Mouse (Mus musculus) lung, postnatal 25 days (tissue): Measurements from ENCODE around the gene Six5.

Experiments
- DNase-seq: peaks from one replicate; pipeline ENCODE4 v3.0.0; 2022; ENCODE audit warnings: low spot score

Six5 gene

DNA sequence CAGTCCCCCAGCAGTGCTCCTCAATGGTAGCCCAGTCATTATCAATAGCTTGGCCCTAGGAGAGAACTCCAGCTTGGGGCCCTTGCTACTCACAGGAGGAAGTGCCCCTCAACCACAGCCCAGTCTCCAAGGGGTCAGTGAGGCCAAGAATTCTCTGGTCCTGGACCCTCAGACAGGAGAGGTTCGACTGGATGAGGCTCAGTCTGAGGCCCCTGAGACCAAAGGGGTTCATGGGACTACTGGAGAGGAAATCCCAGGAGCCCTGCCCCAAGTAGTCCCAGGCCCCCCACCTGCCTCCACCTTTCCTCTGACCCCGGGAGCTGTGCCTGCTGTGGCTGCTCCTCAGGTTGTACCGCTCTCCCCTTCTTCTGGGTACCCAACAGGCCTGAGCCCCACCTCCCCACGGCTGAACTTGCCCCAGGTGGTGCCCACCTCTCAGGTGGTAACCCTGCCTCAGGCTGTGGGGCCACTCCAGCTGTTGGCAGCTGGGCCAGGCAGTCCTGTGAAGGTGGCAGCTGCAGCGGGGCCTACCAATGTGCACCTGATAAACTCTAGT lies 2.1 kb downstream of the Six5 start:
- DNase-seq: no peak

GRCm38 (mm10) chr7:19097217-19097616 lies 2.8 kb downstream of the Six5 start:
- no peak for DNase-seq

DNA sequence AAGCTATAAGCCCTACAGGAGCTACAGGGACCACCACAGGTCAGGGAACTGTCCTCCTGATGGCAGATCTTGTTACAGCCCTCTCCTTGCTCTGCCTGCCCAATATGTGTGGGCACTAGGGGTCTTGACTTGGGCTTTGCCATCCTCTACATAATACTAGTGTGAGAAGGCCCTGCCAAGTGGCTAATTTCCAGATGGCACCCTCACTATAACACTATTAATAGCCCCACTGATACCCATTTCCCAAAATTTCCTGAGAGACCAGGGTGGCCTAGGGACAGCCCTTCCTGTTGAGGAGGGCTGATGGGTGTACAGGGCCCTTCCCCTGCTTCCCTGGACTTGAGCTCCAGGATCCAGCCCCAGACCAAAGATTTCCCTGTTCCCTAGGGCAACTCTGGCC lies 3.5 kb downstream of the Six5 start:
- DNase-seq: no peak

- DNase-seq: no peak
These were observed 4.4 kb downstream of the Six5 start for GRCm38 (mm10) chr7:19098811-19099210.

DNA sequence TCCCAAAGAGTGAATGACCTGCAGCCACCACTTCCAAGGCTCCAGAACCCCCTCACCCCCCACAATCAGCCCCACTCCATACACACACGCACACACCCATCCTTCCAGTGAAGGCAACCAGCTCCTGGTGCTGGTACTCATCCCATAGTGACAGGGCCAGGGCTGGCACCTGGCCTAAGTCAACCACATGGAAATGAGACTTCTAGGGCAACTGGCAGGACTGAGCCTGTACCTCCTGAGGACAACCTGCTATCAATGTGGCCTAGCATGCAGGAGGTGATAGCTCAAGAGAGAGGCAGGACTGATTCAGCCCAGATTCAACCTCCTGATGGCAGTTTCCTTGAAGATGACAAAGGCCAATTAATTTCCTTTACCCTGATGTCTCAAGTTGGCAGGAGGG lies 5.9 kb downstream of the Six5 start:
- no peak for DNase-seq

DNA sequence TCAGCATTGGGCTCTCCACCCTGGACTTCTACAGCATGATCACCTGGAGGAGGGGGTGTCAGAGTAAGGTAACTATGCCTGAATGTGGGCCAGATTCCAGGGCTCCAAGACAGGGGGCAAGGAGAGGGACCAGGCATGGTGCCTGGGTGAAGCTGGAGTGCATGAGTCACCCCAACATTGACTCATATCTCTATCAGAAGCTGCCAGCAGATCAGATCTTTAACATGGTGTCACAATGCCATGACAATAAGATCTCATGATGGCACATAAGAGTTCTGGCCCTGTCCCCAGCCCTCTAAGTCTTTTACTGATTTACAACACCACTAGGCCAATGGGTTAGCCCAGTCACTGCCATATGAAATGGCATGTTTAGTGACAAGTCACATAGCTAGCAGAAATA lies 9.3 kb downstream of the Six5 start:
- no peak for DNase-seq

- no peak for DNase-seq
These were observed 10.1 kb downstream of the Six5 start for GRCm38 (mm10) chr7:19104486-19104885.

DNA sequence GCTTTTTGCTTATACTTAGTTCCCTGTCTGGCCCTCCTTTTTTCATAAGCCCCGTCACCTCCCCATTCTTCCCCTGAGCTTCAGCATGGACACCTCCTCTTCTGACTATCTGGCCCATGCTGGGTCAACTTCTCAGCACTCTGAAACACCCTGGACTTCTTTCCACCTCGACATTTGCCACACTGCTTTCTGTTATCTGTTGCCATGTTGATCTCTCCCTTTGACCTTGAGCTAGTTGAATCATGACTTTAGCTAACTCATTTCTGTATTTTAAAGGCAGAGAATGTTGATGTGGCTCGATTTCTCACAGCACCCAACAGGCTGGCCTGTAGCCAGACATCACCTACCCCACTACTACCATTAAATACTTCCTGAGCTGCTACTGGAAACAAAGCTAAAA lies 13.0 kb downstream of the Six5 start:
- DNase-seq: no peak

- DNase-seq: no peak
These were observed 15.2 kb downstream of the Six5 start for GRCm38 (mm10) chr7:19109565-19109964.

GRCm38 (mm10) chr7:19118028-19118771 lies 23.8 kb downstream of the Six5 start, which contains the start of gene Gm4969:
Gene Gm4969 (minus strand): TSS chr7:19118368.
- DNase-seq: peak; percentile 42

GRCm38 (mm10) chr7:19119083-19119482 lies 24.7 kb downstream of the Six5 start:
- no peak for DNase-seq

DNA sequence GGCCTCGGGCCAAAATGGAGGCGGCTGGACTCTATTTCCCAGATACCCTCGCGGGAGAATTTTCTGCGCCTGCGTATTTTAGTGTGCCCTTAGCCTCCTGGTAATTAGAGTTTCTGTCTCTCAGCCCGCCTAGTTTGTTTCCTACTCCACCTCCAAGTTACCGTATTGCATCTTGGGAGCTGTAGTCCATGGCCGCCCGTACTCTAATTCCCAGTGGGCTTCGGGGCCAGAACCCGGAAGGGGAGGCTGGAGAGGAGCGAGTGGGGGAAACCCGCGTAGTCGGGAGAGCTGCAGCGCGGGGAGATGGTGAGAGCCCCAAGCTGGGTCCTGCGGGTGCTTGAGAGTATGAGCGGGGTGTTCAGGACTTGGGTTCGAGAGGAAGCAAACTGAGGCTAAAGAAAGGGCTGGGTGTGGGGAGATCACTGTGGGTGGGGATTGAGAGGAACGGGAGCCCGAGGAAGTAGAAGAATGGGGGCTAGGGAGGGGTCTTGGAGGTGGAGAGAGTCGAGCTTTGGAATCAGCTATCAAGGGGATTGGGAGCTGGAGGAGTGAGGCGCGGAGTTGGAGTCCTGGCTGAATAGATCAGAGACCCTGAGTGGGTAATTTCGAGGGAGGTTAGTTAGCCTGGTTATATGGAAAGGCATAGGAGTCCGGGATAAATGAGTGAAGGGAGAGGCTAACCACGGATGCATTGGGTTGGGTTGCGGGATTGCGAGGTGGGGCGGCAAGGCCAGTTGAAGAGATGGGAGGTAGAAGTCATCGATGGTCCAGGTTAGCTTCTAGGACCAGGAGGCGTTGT lies 25.4 kb downstream of the Six5 start, which contains the start of gene Fbxo46:
Fbxo46 (plus strand) TSS at position 229 of the 799 bp plus-strand sequence.
- peak; percentile 98 for DNase-seq

GRCm38 (mm10) chr7:19121686-19122085 lies 27.3 kb downstream of the Six5 start:
- DNase-seq: no peak

DNA sequence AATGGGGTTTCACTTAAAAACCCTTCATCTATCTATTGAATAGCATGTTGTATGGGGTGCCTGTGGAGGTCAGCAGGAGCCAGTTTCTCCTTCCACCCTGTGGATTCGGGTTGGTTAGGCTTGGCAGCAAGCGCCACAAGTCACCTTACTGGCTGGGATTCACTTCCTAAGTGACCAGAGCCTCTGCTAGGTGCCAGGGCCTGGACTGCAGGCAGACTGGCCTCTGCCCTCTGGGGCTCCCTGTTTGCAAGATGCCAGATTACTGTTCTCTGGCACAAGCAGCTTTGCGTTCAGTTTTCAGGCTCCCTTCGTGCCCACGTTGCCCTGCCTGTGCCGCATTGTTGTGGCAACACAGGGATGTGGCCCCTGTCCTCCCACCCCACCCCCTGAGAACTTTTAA lies 30.3 kb downstream of the Six5 start:
- no peak for DNase-seq

DNA sequence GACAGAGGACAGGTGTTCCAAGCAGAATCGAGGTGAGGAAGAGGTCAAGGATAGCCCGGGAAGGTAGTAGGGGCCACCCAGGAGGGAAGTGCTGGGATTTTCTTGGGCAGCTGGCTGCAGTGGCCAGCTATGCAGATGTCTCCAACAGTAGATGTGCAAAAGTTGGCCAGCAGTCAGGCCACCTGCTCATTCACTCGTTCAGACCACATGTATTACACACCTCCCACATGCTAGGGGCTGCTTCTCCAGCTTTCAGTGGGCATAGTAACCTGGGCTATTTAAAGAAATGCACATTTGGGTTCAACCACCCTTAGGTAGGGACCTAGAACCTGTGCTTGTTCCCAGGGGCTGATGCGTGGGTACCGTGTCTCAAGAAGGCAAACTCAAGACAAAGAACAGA lies 33.4 kb downstream of the Six5 start:
- DNase-seq: no peak

GRCm38 (mm10) chr7:19129396-19129795 lies 35.0 kb downstream of the Six5 start:
- no peak for DNase-seq

DNA sequence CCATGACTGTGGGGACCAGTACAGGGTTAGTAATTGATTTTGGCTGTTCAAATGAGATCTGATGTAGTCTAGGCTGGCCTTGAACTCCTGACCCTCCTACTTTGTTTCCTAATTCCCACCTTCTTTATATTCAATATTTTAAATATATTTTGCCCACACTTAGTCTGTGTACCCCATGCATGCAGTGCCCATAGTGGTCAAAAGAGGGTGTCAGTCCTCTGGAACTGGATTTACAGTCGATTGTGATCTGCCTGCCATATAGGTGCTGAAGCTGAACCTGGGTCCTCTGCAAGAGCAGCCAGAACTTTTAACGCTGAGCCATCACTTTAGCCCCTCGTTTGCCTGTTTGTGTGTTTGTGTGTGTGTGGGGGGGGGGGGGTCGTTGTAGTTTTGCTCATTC lies 36.3 kb downstream of the Six5 start:
- no peak for DNase-seq

GRCm38 (mm10) chr7:19131324-19131848 lies 37.0 kb downstream of the Six5 start:
- peak; percentile 98 for DNase-seq

DNA sequence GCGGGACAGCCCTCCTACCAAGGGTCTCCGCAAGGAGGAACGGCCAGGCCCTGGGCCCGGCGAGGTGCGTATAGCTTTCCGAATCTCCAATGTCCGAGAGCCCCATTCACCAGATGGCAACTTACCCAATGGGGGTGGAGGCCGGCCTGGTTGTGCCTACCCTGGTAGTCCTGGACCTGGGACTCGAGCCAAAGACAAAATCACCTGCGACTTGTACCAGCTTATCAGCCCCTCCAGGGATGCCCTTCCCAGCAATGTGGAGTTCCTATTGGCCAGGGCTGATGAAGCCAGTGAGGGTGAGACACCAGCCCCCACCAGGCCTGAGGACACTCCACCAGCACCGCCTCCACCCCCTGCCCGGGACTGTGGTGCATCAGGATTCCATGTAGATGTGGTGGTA lies 41.8 kb downstream of the Six5 start:
- no peak for DNase-seq

DNA sequence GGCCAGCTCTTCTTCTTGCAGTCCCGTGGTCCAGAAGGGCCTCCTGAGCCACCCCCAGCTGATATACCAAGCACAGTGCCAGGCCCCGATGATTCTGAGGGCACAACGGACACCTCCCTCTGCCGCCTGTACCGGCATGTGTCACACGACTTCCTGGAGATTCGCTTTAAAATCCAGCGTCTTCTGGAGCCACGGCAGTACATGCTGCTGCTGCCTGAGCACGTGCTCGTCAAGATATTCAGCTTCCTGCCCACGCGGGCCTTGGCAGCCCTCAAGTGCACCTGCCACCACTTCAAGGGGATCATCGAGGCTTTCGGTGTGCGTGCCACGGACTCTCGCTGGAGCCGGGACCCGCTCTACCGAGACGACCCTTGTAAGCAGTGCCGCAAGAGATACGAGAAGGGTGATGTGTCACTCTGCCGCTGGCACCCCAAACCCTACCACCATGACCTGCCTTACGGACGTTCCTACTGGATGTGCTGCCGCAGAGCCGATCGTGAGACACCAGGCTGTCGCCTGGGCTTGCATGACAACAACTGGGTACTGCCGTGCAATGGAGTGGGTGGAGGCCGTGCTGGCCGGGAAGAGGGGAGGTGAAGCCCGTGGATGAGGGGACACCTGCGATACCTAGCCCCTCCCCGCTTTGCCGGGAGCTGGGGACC lies 42.4 kb downstream of the Six5 start:
- no peak for DNase-seq

GRCm38 (mm10) chr7:19137380-19137779 lies 43.0 kb downstream of the Six5 start:
- DNase-seq: no peak

DNA sequence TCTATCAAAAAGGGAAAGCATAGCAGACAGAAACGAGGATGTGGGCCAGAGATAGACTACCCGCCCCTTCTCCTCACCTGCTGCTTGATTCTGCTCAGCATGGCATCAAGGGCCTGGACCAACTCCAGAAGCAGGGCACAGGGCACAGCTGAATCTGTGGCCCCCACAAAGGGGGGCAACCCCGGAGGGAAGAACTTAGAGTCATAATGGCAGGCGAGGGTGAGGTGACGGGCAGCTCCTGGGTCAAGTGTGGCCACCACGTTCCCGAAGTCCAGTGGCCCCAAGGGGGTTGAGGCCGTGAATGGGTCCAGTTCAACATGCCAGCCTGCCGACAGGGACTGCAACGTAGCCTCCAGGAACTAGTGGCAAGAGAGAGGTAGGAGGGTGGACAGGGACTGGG lies 52.4 kb downstream of the Six5 start:
- no peak for DNase-seq
